Mouse (Mus musculus): Measurements from ENCODE around the gene P2ry14. TPM values are rescaled to one million over a fixed set of nuclear protein-coding genes. Genes with fewer than 3 reads are reported as not detected.
"Not testable (repeated sequence)": the region's sequence is repeated elsewhere in the genome, so short reads cannot be mapped to it uniquely, and the experiment has no call there.

P2ry14 gene
- polyA plus RNA-seq, 2 experiments: 2.5 to 4.1 TPM

DNA sequence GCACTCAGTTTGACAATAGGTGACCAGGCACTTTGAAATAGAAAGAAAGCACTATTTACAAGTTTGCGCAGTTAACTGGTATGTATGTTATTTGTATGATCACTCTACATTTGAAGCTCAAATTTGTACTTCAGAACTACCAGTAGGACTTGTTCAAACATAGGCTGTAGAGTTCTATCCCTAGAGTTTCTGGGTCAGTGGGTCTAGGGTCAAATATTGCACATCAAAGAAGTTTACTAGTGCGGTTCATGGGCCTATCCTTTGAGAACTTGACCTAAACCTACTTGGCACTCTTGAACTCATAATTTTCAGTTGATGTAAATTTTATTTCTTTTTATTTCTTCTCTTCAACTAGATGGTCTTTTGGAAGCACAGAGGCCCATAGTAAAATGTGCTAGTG is 2.8 kb downstream of the P2ry14 start:
- Histone ChIP-seq H3K4me3 (ENCODE audit: insufficient read depth in 1 of 2, low read depth in 2 of 2, low read length in 2 of 2) (no peak overlapping the region), H3K4me1 (replicated peaks; ENCODE audit: control insufficient read depth in 2 of 2, insufficient read depth in 2 of 2, low read length in 1 of 2) (peaks cover 0 to 8% of the 10 kb centered on the region in 2 experiments; a peak in 1 of 4 replicates), H3K9me3 (ENCODE audit: control insufficient read depth, low read length) (no peaks in the 10 kb centered on the region), H3K9ac (replicated peaks) (no peak overlapping the region), H3K27me3 (ENCODE audit: control insufficient read depth, insufficient read depth, low read length) (no peaks in the 10 kb centered on the region), H3K36me3 (replicated peaks; ENCODE audit: control insufficient read depth, insufficient read depth, low read depth) (no peaks in the 10 kb centered on the region), H3K4me2 (ENCODE audit: low read depth) (no peak overlapping the region), H3K27ac (no peak overlapping the region)
- 78% methylated on average over 2 of the region's 2 CpGs for WGBS (ENCODE audit: insufficient replicate concordance)
- TF ChIP-seq EP300 (IDR thresholded peaks at IDR 0.05; ENCODE audit: low read depth) (no peak), CTCF (IDR thresholded peaks at IDR 0.05; ENCODE audit: low read depth) (no peak)
- ATAC-seq (ENCODE audit: insufficient read depth): no peak
- no peak for DNase-seq (ENCODE audit: low read depth in 3 of 3, low spot score in 3 of 3)

DNA sequence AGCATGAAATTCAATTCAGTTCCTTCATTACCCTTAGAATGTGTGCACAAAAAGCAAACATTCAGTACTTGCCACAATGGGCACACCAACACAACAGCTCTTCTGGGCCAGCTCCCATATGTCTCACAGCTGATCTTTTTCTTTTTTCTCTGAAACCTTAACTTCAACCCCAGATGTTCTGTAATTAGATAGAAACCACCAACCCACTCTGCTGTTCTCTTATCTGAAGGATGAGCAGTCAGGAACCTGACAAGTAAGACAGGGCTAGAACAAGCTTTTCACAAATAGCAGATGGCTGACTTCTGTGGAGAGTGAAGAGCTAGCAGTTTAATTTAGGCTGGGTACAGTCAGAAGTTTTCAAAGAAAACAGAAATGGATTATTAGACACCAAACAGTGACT is 3.8 kb downstream of the P2ry14 start:
- no peak for ATAC-seq (ENCODE audit: insufficient read depth)
- Histone ChIP-seq H3K9ac (replicated peaks) (no peak overlapping the region), H3K9me3 (ENCODE audit: control insufficient read depth, low read length) (no peaks in the 10 kb centered on the region), H3K27me3 (ENCODE audit: control insufficient read depth, insufficient read depth, low read length) (no peaks in the 10 kb centered on the region), H3K4me1 (replicated peaks; ENCODE audit: control insufficient read depth in 2 of 2, insufficient read depth in 2 of 2, low read length in 1 of 2) (peaks cover 0 to 8% of the 10 kb centered on the region in 2 experiments; a peak in 1 of 4 replicates), H3K4me3 (ENCODE audit: insufficient read depth in 1 of 2, low read depth in 2 of 2, low read length in 2 of 2) (no peak overlapping the region), H3K27ac (no peak overlapping the region), H3K36me3 (replicated peaks; ENCODE audit: control insufficient read depth, insufficient read depth, low read depth) (no peaks in the 10 kb centered on the region), H3K4me2 (ENCODE audit: low read depth) (no peak overlapping the region)
- TF ChIP-seq EP300 (IDR thresholded peaks at IDR 0.05; ENCODE audit: low read depth): 0 out of 2 replicates have a peak, but pooled peaks have one; percentile 8
- TF ChIP-seq CTCF (IDR thresholded peaks at IDR 0.05; ENCODE audit: low read depth): no peak
- no peak for DNase-seq (ENCODE audit: low read depth in 3 of 3, low spot score in 3 of 3)

DNA sequence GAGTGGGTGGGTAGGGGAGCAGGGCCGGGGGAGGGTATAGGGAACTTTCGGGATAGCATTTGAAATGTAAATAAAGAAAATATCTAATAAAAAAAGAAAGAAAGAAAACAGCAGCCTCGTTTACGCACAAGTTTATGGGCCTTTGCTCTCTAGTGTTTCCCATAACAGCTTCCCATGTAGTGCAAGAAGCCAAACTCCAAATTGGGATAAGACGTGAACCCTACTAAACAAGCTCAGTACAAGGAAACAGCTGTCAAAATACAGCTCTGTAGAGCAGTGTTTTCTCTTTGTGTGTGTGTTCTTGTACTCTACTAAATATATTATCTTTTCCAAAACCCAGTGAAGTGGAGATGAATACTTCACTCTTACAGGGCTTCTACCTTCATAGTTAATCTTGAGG is 8.2 kb downstream of the P2ry14 start:
- Histone ChIP-seq H3K9ac (replicated peaks) (no peak overlapping the region), H3K4me2 (ENCODE audit: low read depth) (no peak overlapping the region), H3K36me3 (replicated peaks; ENCODE audit: control insufficient read depth, insufficient read depth, low read depth) (no peaks in the 10 kb centered on the region), H3K27ac (no peak overlapping the region), H3K4me1 (replicated peaks; ENCODE audit: control insufficient read depth in 2 of 2, insufficient read depth in 2 of 2, low read length in 1 of 2) (peaks cover 0 to 8% of the 10 kb centered on the region in 2 experiments; a peak in 1 of 4 replicates), H3K9me3 (ENCODE audit: control insufficient read depth, low read length) (no peaks in the 10 kb centered on the region), H3K4me3 (ENCODE audit: insufficient read depth in 1 of 2, low read depth in 2 of 2, low read length in 2 of 2) (no peak overlapping the region), H3K27me3 (ENCODE audit: control insufficient read depth, insufficient read depth, low read length) (no peaks in the 10 kb centered on the region)
- no peak for DNase-seq (ENCODE audit: low read depth in 3 of 3, low spot score in 3 of 3)
- no peak for TF ChIP-seq EP300 (IDR thresholded peaks at IDR 0.05; ENCODE audit: low read depth)
- TF ChIP-seq CTCF (IDR thresholded peaks at IDR 0.05; ENCODE audit: low read depth): no peak
- WGBS (ENCODE audit: insufficient replicate concordance): 60% methylated on average over 5 of the region's 5 CpGs
- ATAC-seq (ENCODE audit: insufficient read depth): no peak

DNA sequence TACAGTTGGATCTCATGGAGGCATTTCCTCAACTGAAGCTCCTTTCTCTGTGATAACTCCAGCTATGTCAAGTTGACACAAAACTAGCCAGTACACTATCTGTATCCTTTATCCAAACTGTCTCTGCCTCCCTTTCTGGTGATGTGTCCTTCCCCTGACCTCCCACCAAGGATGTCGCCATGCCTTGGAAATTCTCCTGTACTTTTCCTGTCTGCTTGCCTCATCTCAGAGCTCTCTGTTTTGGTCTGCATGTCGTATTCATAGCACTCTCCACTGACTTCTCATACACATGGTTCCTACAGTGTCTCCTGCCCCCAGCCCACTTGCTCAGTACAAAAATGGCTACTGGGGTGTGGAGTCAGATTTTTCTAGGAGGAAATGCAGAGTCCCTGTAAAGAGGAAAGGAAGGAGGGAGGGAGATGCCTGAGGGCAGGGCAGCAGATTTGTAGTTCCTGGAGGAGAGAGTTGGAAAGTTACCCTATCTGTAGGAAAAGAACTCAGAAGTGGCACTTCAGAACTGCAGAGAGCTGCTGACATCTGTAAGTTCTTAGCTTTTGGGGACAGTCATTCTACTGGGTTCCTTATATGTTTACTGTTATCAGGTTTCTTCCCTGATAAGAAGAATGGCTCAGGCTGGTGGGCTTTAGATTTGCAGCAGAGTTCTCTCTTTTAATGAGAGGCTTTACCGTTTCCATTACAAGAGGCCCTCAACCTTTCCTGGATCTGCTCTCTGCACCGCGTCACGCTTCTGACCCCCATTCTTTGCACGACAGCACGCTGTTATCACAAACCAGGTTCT is 11.7 kb downstream of the P2ry14 start:
- ATAC-seq (ENCODE audit: insufficient read depth) (no peak), DNase-seq (ENCODE audit: low read depth in 3 of 3, low spot score in 3 of 3) (no peak)
- Histone ChIP-seq H3K4me2 (ENCODE audit: low read depth) (no peak overlapping the region), H3K27ac (no peak overlapping the region), H3K9me3 (ENCODE audit: control insufficient read depth, low read length) (no peaks in the 10 kb centered on the region), H3K4me3 (ENCODE audit: insufficient read depth in 1 of 2, low read depth in 2 of 2, low read length in 2 of 2) (no peak overlapping the region), H3K36me3 (replicated peaks; ENCODE audit: control insufficient read depth, insufficient read depth, low read depth) (no peaks in the 10 kb centered on the region), H3K4me1 (replicated peaks; ENCODE audit: control insufficient read depth in 2 of 2, insufficient read depth in 2 of 2, low read length in 1 of 2) (peaks cover 0 to 6% of the 10 kb centered on the region in 2 experiments; a peak in 1 of 4 replicates), H3K9ac (replicated peaks) (no peak overlapping the region), H3K27me3 (ENCODE audit: control insufficient read depth, insufficient read depth, low read length) (no peaks in the 10 kb centered on the region)
- WGBS (ENCODE audit: insufficient replicate concordance): 44% methylated on average over 8 of the region's 8 CpGs
- no peak for TF ChIP-seq CTCF (IDR thresholded peaks at IDR 0.05; ENCODE audit: low read depth)
- no peak for TF ChIP-seq EP300 (IDR thresholded peaks at IDR 0.05; ENCODE audit: low read depth)

DNA sequence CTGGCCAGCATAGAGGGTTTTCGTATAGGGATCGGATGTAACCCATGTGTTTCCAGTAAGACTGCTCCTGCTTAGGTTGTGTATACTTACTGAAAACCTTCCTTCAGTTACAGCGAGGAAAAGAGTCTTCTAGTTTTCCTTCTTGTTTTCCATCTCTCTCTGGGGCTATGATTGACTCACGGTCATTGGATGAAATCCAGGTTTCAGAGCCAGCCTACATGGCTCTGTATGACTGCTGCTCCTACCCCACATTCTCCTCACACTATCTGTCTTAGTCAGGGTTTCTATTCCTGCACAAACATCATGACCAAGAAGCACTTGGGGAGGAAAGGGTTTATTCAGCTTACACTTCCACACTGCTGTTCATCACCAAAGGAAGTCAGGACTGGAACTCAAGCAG is 12.5 kb downstream of the P2ry14 start:
- 76% methylated on average over 4 of the region's 4 CpGs for WGBS (ENCODE audit: insufficient replicate concordance)
- not testable (repeated sequence) for H3K36me3 ChIP-seq (replicated peaks; ENCODE audit: control insufficient read depth, insufficient read depth, low read depth); H3K27me3 ChIP-seq (ENCODE audit: control insufficient read depth, insufficient read depth, low read length); H3K9ac ChIP-seq (replicated peaks); H3K9me3 ChIP-seq (ENCODE audit: control insufficient read depth, low read length); H3K27ac ChIP-seq; ATAC-seq (ENCODE audit: insufficient read depth); H3K4me2 ChIP-seq (ENCODE audit: low read depth); H3K4me1 ChIP-seq (replicated peaks; ENCODE audit: control insufficient read depth in 2 of 2, insufficient read depth in 2 of 2, low read length in 1 of 2); H3K4me3 ChIP-seq (ENCODE audit: insufficient read depth in 1 of 2, low read depth in 2 of 2, low read length in 2 of 2); DNase-seq (ENCODE audit: low read depth in 3 of 3, low spot score in 3 of 3)

Measured in liver, embryonic 14.5 days (tissue).